Mouse (Mus musculus) left cerebral cortex, postnatal 25 days (tissue): ENCODE data around the gene Gdpd3. TPM values are rescaled to one million over a fixed set of nuclear protein-coding genes. Genes with fewer than 3 reads are reported as not detected.
"Not testable (repeated sequence)": the region's sequence is repeated elsewhere in the genome, so short reads cannot be mapped to it uniquely, and the experiment has no call there.

Source experiments
- DNase-seq, 2 experiments: peaks; one replicate each; pipeline ENCODE4 v3.0.0; 2022; ENCODE audit warnings: low spot score in 2 of 2, mixed read lengths in 1 of 2
- intact Hi-C: fragments of 180-260 bp; cut with DNase I; formaldehyde crosslinking; loops from one replicate; pipeline ENCODE4 v1.15.1; 2025
- total RNA-seq, 2 experiments: library from RNA; stranded (reverse); gene quantifications; 2 replicates each; pipeline ENCODE4 v1.2.3; 2021

Gdpd3 gene
- total RNA-seq: 1 to 10 TPM; 1.8 to 2.1 TPM

DNA sequence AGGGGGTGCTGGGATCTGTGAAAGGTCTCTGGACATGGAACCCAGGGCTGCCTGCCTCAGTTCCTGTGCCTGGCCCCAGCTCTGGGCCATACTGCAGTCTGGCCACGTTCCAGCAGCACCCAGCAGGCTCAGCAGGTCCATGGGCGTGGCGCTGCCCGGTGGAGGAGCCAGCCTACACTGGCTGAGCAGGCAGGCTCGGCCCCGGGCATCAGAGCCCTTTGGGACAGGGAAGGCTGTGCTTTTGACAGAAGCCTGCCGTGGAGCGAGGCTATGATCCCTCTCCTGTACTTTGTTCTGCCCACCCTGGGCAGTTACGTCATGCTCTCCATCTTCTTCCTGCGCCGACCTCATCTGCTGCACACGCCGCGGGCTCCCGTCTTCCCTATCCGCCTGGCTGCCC lies at the start of gene Gdpd3:
Gene Gdpd3 (plus strand): TSS at position 134 of the 400 bp plus-strand sequence.
- DNase-seq: no peak
- intact Hi-C loops: no loop called here

DNA sequence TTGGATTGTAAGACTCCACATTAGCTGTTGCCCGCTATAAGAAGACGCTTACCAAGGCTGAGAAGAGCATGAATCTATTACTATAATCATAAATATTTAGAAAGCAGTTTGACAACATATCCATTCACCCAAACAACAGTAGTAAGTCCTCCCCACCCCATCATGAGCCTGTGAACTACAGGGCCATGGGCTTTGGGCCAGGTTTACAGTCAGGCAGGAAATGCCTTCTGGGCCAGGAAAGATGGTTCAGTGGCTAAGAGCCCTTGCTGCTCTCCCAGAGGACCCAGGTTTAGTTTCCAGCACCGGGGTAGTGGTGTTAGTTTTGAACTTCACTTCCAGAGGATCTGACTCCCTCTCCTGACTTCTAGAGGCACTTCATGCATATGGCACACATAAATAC lies 48.6 kb upstream of the Gdpd3 start:
- intact Hi-C loops: no loop called here
- DNase-seq: no peak

DNA sequence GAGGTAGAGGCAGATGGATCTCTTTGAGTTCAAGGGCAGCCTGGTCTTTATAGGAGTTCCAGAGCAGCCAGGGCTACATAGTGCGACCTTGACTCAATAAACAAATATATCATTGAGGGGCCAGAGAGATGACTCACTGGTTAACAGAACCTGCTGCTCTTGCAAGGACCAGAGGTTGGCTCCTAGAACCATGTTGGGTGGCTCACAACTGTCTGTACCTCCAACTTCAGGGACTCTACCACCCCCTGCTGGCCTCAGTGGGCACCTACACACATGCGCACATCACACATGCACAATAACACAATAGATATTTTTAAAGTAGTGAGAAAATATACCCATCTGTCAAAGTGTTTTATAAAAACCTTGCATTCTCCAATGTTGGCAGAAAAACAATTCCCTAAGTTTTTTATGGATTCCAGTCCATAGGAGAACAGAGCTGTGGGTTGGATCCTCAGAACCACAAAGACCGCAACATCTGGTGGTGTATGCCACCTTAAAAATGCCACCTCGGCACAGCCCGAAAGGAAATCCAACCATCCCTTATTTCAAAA lies 47.3 kb upstream of the Gdpd3 start:
- intact Hi-C loops: no loop called here
- peak in 1 of 2 experiments; percentile 76 for DNase-seq

DNA sequence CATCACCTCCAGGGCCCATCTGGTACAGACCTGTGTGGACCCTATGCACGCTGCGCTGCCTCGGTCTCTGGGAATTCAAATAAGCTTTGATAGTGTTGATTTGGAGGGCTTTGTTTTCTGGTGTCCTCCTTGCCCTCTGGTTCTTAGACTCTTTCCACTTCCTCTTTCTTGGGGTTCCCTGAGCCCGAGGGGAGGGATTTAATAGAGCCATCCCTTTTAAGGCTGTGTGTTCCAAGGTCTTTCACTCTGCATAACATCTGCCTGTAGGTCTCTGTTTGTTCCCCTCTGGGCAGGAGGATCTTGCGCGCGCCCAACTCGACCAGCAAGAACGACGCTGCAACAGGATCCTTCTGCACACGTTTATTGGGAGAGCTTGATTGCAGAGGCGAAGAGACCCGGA lies 44.5 kb upstream of the Gdpd3 start:
- intact Hi-C loops: loop anchor here (2.0 kb wide), 1 partner anchor 17 kb away; no protein-coding TSS in a partner anchor
- no peak for DNase-seq

DNA sequence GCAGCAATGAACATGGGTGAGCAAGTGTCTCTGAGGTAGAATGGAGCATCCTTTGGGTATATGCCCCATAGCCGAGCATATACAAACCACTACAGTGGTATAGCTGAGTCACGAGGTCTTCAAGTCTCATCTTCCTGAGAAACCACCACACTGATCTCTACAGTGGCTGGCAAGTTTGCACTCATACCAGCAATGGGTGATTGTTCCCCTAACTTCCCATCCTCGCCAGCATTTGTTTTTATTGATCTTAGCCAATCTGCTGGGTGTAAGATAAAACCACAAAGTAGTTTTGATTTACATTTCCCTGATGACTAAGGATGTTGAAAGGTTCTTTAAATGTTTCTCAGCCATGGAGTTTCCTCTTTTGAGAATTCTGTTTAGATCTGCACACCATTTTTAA lies 41.1 kb upstream of the Gdpd3 start:
- DNase-seq: no peak
- intact Hi-C loops: no loop called here

DNA sequence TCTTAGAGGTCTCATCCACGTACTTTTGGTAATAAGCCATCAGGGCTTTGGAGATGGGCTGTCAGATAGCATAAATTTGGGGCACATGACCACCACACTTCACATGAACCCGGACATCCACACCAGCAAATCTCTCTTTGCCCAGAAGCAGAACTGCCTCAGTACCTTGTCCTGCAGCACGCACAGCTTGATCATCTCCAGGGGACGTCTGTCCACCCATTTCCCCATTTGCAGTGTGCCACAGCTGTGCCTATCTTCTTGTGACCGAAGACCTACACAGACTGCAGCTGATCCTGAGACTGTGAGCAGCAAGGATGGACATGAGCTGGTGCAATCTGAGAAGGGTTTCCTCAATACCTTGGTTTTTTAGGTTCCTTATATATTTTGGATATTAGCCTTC lies 40.5 kb upstream of the Gdpd3 start:
- DNase-seq: no peak
- intact Hi-C loops: no loop called here

DNA sequence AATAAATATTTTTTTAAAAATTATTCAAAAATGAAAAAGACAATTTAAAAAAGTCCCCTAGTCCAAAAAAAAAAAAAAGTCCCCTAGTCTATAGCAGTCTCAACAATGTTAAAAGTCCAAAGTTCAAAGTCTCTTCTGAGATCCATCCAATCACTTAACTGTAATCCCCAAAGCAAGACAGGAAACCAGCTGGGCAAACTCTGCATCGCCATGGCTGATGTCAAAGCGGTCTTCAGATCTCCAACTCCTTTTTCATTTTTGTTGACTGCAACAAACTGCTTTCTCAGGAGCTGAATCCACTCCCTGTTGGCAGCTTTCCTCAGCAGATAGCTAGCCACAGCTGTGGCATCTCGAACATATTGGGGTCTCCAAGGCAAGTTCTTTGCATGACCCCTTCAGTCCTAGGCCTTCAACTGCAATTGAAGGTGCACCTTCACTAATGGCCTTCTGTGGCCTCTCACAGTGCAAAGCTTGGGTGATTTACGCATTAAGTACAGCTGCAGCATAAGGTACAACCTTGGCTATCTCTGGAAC lies 35.8 kb upstream of the Gdpd3 start:
- intact Hi-C loops, DNase-seq: not testable (repeated sequence)

DNA sequence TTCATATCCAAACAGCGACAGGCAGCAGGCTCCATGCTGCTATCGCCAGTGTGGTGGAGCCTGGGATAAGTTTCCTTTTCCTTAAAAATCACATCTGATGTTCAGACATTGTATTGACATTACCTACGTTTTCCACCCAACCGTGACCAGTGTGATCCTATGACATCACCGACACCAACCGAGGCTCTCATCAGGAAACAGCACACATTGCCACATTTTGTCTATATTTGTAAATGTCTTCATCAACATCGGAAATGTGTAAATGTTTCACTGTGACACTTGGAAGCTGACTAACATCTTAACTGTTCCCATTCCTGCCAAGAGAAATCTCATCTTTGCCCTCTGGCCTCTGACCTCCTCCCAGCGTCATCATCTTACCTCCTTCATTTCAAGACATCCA lies 30.0 kb upstream of the Gdpd3 start:
- intact Hi-C loops: no loop called here
- no peak for DNase-seq

DNA sequence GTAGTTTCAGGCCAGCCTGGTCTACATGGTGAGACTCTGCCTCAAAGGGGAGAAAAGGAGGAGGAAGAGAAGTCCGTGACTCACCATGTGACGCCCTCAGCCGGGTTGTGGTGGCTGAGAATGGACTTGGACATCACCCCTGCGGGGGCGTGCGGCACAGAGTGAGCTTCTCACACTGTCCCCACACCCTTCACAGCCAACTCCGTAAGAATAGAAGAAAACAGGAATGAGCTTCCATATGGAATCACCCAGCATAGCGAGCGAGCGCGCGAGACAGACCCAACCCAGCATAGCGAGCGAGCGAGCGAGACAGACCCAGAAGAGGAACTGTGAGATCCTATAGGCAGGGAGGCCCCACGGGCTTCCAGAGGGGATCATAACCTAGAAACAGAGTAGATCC lies 26.6 kb upstream of the Gdpd3 start:
- intact Hi-C loops: loop anchor here (1.0 to 2.0 kb wide), 3 partner anchors 19 to 35 kb away; no protein-coding TSS in a partner anchor
- DNase-seq: peak; percentile 44 to 93

DNA sequence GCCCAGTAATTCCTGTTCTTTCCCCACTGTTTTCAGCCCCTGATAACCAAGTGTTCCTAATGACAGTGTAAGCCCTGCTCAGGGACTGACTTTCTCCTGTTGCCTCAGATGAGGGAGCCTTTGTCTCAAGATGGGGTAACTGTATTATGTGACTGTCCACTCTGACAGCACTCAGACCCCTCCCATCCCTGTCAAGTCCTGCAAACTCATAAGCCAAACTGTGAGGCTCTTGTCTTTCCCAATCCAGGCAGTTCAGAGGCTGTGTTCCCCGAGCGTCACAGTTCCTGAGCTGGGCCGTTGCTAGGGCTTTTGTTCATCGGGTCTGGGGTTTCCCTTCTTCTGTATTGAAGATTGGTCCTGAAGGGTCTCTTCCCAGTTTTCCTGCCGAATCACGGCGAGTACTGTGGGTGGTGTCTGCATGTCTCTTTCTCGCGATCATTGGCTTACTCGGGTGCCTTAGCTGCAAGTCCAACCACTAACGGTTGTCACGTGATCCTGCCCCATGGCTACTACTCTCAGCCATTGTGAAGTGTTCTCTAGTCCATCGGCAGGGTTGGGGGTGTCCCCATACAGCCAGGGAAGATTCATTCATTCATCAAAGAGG lies 25.9 kb upstream of the Gdpd3 start:
- intact Hi-C loops: no loop called here
- DNase-seq: no peak

DNA sequence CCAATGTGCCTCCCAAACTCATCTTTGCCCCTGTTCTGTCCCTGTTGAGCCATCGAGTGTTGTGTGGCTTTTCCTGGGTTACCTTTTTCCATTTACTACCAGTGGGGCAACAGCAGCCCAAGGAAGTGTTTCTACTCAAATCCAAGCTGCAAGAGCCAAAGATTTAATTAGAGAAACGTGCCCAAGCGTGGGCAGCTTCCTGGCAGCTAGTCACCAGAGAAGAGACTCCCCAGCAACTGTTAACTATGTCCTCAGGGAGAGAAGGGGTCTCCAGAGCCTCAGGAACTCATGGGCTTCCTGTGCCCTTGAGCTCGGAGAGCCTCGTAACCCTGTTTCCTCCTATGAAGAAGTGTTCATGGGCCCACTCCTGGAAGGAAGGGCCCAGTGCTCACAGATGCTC lies 25.2 kb upstream of the Gdpd3 start:
- intact Hi-C loops: no loop called here

DNA sequence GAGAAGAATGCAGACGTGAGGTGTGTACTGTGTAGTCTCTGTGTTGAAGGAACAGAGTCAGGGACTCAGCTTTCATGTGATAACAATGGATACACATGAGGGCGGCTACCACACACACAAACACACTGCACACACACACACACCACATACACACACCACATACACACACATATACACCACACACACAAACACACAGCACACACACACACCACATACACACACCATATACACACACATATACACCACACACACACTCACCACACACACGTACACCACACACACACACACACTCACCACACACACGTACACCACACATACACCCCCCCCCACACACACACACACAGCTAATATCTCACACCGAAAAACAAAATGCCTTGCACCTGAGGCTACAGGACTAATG lies 24.7 kb upstream of the Gdpd3 start:
- intact Hi-C loops: no loop called here

More for the DNA sequence above, 25.2 kb upstream of the Gdpd3 start:
- DNase-seq: no peak

DNA sequence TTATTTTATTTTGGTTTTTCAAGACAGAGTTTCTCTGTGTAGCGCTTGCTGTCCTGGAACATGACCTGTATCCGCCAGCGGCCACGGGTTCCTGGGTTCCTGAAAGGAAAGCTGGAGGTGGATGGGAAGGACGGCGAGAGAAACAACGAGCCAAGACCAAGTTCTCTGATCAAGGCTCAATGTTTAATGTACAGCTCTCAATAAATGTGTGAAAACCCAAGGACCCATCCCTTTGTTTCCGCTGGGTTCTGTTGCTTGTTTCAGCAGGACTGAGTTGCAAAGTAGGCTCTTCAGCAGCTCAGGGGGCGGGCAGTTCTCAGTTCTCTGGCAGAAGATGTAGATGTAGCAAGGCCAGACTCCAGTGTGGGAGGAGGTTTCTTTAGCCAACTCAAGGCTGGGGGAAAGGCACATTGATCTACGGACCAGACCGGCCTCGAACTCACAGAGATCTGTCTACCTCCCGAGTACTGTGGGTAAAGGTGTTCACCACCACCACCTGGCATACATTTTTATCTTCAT lies 24.1 kb upstream of the Gdpd3 start:
- peak in 1 of 2 experiments; percentile 56 for DNase-seq
- intact Hi-C loops: no loop called here

More for the DNA sequence above, 24.7 kb upstream of the Gdpd3 start:
- no peak for DNase-seq

DNA sequence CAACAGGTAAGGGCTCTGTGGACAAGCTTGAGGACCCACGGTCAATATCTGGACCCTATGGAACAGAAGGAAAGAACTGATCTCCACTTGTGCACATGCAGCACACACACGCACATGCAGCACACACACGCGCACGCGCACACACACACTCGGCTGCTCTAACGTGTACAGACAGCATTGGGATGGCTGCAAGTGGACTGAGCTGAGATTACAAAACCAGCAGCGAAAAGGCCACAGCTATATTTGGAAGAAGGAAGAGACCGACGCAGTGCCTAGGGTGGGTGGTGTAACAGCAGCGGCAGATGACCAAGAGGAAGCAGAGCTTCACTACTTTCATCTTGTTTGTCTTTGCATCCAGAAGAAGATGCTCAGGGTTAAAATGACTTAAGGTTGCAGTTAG lies 20.1 kb upstream of the Gdpd3 start:
- intact Hi-C loops: no loop called here
- peak; percentile 17 to 55 for DNase-seq

DNA sequence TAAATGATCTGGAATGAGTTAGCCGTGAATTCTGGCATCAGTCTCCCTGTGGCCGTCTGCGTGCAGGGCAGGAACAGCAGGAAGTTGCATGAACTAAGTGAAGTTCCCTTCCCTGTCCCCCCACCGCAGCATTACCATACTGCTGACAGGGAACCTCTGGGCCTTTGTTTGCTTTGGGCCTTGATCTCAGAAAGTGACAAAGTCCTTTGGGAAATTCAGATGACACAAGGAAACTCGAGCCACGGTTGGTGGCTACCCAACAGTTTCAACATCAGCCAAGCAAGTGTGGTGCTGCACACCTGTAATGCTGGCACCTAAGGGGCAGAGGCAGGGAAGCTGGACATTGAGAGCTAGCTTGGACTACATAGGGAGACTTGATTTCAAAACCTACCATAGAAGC lies 19.3 kb upstream of the Gdpd3 start:
- intact Hi-C loops: no loop called here
- no peak for DNase-seq

DNA sequence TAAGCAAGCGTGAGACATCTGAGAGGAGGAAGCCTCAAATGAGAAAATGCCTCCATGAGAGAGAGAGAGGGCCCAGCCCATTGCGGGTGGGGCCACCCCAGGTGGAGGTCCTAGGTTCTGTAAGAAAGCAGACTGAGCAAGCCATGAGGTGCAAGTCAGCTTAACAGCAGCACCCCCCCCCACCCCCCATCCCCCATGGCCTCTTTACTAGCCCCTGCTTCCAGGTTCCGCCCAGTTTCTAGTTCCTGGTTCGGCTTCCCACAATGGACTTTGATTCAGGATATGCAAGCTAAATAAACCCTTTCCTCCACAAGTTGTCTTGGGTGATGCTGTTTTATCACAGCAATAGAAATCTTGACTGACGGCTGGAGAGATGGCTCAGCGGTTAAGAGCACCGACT lies 17.3 kb upstream of the Gdpd3 start:
- DNase-seq: no peak
- intact Hi-C loops: no loop called here

DNA sequence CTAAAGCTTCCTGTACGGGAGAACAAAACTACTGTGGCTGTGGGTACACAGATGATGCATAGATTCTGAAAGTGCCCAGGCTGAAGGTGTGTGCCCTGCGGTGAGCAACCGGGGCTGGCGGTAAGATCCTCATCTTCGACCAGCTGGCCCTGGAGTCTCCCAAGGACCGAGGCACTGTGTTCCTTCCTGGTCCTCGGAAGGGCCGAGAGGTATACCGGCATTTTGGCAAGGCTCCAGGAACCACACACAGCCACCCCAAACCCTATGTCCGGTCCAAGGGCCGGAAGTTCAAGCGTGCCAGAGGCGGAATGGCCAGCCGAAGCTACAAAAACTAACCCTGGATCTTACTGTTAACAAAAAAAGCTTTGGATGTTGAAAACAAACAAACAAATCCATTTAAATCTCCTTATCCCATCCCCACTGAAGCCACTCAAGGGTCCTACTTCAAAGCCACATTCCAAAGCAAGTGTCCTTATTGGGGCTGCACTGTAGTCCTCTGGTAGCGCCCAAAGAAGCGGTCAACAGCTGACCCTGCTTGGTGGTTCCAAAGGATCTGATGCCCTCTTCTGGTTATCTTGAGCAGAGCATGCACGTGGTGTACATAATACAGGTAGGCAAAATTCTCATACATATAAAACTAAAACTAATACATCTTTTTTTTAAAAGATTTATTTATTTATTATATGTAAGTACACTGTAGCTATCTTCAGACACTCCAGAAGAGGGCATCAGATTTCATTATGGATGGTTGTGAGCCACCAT lies 16.4 kb upstream of the Gdpd3 start:
- no peak for DNase-seq
- intact Hi-C loops: no loop called here

DNA sequence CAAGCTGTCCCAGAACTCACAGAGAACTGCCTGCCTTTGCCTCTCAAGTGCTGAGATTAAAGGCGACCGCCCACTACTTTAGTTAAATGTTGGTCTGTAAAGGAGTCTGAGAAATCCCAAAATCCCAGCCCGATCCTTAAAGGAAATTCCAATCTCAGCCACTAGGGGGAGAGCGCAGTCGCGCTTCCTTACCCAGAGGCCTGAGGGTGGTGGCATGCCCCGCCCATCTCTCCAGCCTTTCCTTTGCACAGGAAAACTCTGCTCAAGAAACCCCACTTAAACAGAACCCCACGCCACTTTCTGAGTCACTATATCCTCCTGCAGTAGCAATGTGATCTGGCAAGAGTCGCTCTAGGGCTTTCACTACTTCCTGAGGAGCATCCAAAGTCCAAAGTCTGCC lies 11.3 kb upstream of the Gdpd3 start:
- DNase-seq: peak; percentile 73 to 81
- intact Hi-C loops: loop anchor here (5.0 kb wide), 1 partner anchor 108 kb away; the partner anchor contains the start of gene Sgf29

DNA sequence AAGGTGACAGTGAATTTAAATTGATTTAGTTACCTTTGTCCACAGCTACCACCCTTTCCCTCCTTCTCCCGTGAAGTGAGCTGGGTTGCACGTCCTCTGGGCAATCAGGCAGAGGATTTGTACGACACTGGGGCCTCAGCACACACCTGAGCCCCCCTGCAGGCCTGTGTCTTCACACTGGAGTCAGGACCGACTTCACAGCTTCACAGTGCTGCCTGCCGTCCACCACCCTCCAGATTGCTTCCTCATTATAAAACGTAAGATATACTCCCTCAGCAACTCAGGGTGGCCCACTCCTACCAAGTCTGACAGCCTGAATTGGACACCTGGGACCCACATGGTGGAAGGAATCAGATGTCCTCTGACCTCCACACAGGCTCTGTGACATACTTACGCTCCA lies 7.6 kb upstream of the Gdpd3 start:
- intact Hi-C loops: loop anchor here (5.0 kb wide), 1 partner anchor 111 kb away; the partner anchor contains the start of gene Sgf29
- no peak for DNase-seq

DNA sequence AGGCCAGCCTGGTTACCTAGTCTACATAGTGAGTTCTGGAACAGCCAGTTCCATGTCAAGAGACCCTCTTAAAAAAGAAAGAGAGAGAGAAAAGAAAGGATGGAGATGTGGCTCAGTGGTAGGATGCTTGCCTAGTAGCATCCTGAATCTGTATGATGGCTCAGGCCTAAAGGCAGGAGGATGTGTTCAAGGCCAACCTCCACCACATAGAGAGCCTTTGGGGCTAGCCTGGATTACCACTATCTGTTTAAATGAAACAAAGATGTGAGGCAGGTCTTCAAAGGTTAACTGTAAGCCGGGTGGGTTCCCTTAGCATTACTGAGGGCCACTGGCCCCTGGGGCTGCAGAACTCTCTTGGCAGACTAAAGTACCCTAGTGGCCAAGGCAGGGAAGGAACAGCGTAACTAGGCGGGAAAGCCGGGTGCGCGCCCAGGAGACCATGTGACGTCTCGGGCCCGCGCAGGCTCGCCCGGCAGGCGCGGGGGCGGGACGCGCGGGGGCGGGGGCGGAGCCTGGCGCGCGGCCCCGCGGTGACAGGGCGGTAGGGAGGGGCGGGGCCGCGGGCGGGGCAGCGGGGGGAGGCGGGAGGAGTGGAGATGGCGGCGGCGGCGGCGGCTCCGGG lies 7.0 kb upstream of the Gdpd3 start, which contains the start of gene Mapk3:
Gene Mapk3 (plus strand): TSS at position 552 of the 622 bp plus-strand sequence.
- intact Hi-C loops: loop anchor here (5.0 kb wide), 1 partner anchor 112 kb away; the partner anchor contains the start of gene Sgf29
- peak; percentile 89 to 90 for DNase-seq
